Mouse (Mus musculus): ENCODE measurements around the gene Pvalb. TPM values are rescaled to one million over a fixed set of nuclear protein-coding genes. Genes with fewer than 3 reads are reported as not detected.

The Pvalb gene
- 1.9 TPM for polyA plus RNA-seq (2014; fragmentation: Illumina TruSeq; extraction: RNeasy Lipid Tissue Mini Kit (QIAGEN cat#74804); ENCODE audit: low read depth, low replicate concordance)

DNA sequence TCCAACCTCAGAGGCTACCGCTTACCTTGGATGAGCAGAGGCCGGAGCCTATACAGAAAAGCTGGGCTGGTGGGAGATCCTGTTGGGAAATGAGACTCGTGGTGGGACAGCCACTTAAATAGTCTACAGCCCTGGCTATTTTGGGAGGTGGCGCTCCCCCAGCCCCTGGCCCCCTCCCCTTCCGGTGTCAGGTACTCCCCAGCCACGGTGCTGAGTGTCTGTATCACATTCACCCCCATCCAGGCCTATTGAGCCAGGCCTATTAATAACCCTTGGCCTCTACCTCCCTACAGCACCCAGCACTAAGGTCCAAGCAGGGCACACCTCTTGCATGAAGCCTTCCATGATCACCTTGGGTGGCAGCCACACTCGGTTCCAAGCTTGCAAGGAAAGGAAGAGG is at the start of gene Pvalb:
TSS of gene Pvalb (minus strand) at position 89 of the 400 bp plus-strand sequence.

DNA sequence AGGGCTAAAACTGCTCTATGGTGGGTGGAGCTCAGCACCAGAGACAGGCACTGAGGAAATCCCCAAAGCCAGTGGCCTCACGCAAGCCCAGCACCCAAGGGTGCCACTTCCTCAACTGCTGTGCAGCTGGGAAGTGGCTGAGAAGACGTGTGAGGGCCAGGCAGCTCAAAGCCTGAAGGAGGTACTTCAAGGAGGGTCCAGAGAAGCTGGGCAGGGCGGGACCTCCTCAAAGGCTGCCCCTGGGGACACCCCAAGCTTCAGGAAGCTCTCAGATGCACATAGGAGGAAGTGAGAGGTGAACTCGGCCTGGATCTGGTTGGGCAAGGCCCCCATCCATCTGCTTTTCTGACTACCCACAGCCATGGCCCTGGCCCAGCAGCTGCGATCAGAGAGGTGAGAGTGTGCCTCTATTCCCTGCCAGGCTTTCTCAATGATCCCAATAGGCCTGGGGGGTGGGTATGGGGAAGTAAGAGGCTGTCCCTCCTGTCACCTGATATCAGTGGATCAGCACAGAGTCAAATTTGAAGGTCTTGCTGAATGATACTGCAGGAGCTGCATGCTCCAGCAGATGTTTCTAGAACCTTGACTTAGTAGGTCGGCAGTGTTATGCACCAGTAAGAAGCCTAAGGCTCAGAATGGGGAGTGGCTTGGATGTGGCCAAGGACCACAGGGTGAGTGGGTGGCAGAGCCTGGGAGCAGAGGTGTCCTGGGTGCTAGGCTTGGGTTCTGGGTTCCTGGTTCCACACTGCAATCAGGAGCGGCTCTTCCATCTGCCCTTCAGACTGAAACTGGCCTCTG is 38.7 kb upstream of the Pvalb start, which contains the start of gene Ncf4:
TSS of gene Ncf4 (plus strand) at position 107 of the 798 bp plus-strand sequence.

DNA sequence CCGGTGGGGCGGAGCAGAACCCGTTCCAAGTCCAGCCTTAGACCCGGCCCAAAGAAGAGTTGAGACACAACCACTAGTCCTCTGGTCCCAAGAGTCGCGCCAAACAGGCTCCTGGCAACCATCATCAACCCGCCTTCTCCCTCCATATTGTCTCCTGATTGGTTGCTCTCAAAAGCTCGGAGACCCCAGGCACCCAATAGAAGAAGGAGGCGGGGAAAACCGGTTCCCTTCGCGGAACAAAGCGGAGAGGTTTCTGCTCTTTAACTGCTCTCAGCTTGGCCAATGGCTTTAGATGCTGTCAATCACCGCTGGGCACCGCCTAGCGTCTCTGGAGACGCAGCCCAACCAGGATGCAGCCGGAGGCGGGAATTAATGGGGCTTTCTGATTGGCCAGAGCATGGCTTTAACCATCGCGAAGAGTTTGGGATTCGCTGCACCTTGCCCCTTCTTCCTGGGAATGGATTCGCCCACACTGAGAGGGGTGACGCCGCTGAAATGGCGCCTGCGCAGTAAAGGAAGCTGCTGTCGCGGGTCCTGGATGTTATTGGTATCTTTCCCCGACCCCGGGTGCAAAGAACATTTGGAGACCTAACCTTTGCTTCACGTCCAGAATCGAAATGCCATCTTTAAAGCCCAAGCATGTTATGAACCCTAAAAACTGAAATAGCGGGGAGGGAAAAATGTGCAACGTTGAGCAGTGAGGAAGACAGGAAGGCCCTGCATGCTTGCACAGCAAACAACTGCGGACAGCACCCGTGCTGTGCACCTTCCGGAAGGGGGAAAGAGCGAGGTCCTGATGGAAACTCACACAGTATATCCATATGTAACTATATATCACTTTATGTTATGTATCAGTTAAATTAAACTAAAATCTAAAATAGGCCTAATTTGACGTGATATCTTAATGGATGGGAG is 32.0 kb downstream of the Pvalb start, which contains the start of gene Ift27:
TSS of gene Ift27 (minus strand) at position 136 of the 915 bp plus-strand sequence.

Other genes with a start within 250 kb of the Pvalb start
- gene Foxred2, start 249.7 kb downstream of the Pvalb start, polyA plus RNA-seq (2014; fragmentation: Illumina TruSeq; extraction: RNeasy Lipid Tissue Mini Kit (QIAGEN cat#74804); ENCODE audit: low read depth, low replicate concordance): 0.79 TPM
- 70.0 TPM for gene Eif3d, start 235.6 kb downstream of the Pvalb start, polyA plus RNA-seq (2014; fragmentation: Illumina TruSeq; extraction: RNeasy Lipid Tissue Mini Kit (QIAGEN cat#74804); ENCODE audit: low read depth, low replicate concordance)
- gene Cacng2, start 86.4 kb downstream of the Pvalb start, polyA plus RNA-seq (2014; fragmentation: Illumina TruSeq; extraction: RNeasy Lipid Tissue Mini Kit (QIAGEN cat#74804); ENCODE audit: low read depth, low replicate concordance): not detected
- gene Ift27, start 32.3 kb downstream of the Pvalb start, polyA plus RNA-seq (2014; fragmentation: Illumina TruSeq; extraction: RNeasy Lipid Tissue Mini Kit (QIAGEN cat#74804); ENCODE audit: low read depth, low replicate concordance): 13.9 TPM
- gene Ncf4, start 38.4 kb upstream of the Pvalb start, polyA plus RNA-seq (2014; fragmentation: Illumina TruSeq; extraction: RNeasy Lipid Tissue Mini Kit (QIAGEN cat#74804); ENCODE audit: low read depth, low replicate concordance): 3.0 TPM
- gene Csf2rb2, start 99.3 kb upstream of the Pvalb start, polyA plus RNA-seq (2014; fragmentation: Illumina TruSeq; extraction: RNeasy Lipid Tissue Mini Kit (QIAGEN cat#74804); ENCODE audit: low read depth, low replicate concordance): 0.73 TPM
- gene Csf2rb, start 119.4 kb upstream of the Pvalb start, polyA plus RNA-seq (2014; fragmentation: Illumina TruSeq; extraction: RNeasy Lipid Tissue Mini Kit (QIAGEN cat#74804); ENCODE audit: low read depth, low replicate concordance): 0.50 TPM
- not detected for gene Tex33, start 189.5 kb upstream of the Pvalb start, polyA plus RNA-seq (2014; fragmentation: Illumina TruSeq; extraction: RNeasy Lipid Tissue Mini Kit (QIAGEN cat#74804); ENCODE audit: low read depth, low replicate concordance)
- gene Tst, start 199.5 kb upstream of the Pvalb start, polyA plus RNA-seq (2014; fragmentation: Illumina TruSeq; extraction: RNeasy Lipid Tissue Mini Kit (QIAGEN cat#74804); ENCODE audit: low read depth, low replicate concordance): 26.6 TPM
- 56.8 TPM for gene Mpst, start 200.0 kb upstream of the Pvalb start, polyA plus RNA-seq (2014; fragmentation: Illumina TruSeq; extraction: RNeasy Lipid Tissue Mini Kit (QIAGEN cat#74804); ENCODE audit: low read depth, low replicate concordance)
- 24.6 TPM for gene Kctd17, start 222.2 kb upstream of the Pvalb start, polyA plus RNA-seq (2014; fragmentation: Illumina TruSeq; extraction: RNeasy Lipid Tissue Mini Kit (QIAGEN cat#74804); ENCODE audit: low read depth, low replicate concordance)